Mouse (Mus musculus) erythroblast, embryonic 14.5 days (primary cell): ENCODE results near the gene Soat2. TPM values are rescaled to one million over a fixed set of nuclear protein-coding genes. Genes with fewer than 3 reads are reported as not detected.

Experiments
- H3K27me3 ChIP-seq: 2 replicates; pipeline ENCODE4 v1.6.1; 2012; ENCODE audit warnings: inconsistent platforms; ENCODE audit not compliant: control insufficient read depth
- H3K36me3 ChIP-seq: 2 replicates; pipeline ENCODE4 v1.6.1; 2012; ENCODE audit warnings: mild to moderate bottlenecking, inconsistent platforms; ENCODE audit not compliant: control insufficient read depth
- H3K4me1 ChIP-seq: 2 replicates; pipeline ENCODE4 v1.6.1; 2012; ENCODE audit warnings: inconsistent platforms; ENCODE audit not compliant: control insufficient read depth
- H3K4me3 ChIP-seq: replicated peaks from 2 replicates; pipeline ENCODE3; 2012; ENCODE audit warnings: moderate library complexity, mild to moderate bottlenecking, inconsistent platforms
- H3K9me3 ChIP-seq: 2 replicates; pipeline ENCODE4 v1.6.1; 2012; ENCODE audit warnings: low read length, inconsistent platforms, mixed read lengths; ENCODE audit not compliant: control insufficient read depth
- GATA1 ChIP-seq: IDR thresholded peaks from 2 replicates; pipeline ENCODE4 v1.6.1; 2012; ENCODE audit warnings: low read length, inconsistent platforms, mixed read lengths
- TAL1 ChIP-seq: IDR thresholded peaks from 3 replicates; pipeline ENCODE4 v1.6.1; 2012; ENCODE audit warnings: low read length, inconsistent platforms, mixed read lengths
- polyA plus RNA-seq: library from polyadenylated mRNA; stranded (reverse); fragments of >175 nt; gene quantifications from 2 replicates; pipeline ENCODE4 v1.2.3, GENCODE M21; 2012

Gene Soat2
- polyA plus RNA-seq, 1 experiment: 0.12 TPM

- Histone ChIP-seq H3K36me3 (peaks cover 53% of the 10 kb centered on the region), H3K4me1 (peaks cover 33% of the 10 kb centered on the region), H3K27me3 (no peaks in the 10 kb centered on the region), H3K4me3 (peak within 1 kb of the TSS; percentile 90), H3K9me3 (no peaks in the 10 kb centered on the region)
- no peak for TF ChIP-seq TAL1
Measured at GRCm38 (mm10) chr15:102204674-102205505, 54.6 kb downstream of the Soat2 start, which contains the start of gene Csad. Gene Csad, minus strand, starts transcription at chr15:102204724.

- TF ChIP-seq TAL1: no peak
- TF ChIP-seq GATA1: no peak
- no peaks in the 10 kb centered on the region for H3K27me3 ChIP-seq
- peaks cover 33% of the 10 kb centered on the region for H3K4me1 ChIP-seq
- no peaks in the 10 kb centered on the region for H3K9me3 ChIP-seq
- no peak overlapping the region for H3K4me3 ChIP-seq
- H3K36me3 ChIP-seq: peaks cover 62% of the 10 kb centered on the region
Measured at GRCm38 (mm10) chr15:102205779-102206178, 55.5 kb downstream of the Soat2 start.

- Histone ChIP-seq H3K27me3 (no peaks in the 10 kb centered on the region), H3K9me3 (no peaks in the 10 kb centered on the region), H3K36me3 (peaks cover 74% of the 10 kb centered on the region), H3K4me1 (peaks cover 31% of the 10 kb centered on the region), H3K4me3 (no peak overlapping the region)
- no peak for TF ChIP-seq TAL1
- no peak for TF ChIP-seq GATA1
Measured at GRCm38 (mm10) chr15:102207351-102207750, 57.0 kb downstream of the Soat2 start.

- no peak for TF ChIP-seq TAL1
- TF ChIP-seq GATA1: no peak
- no peaks in the 10 kb centered on the region for H3K27me3 ChIP-seq
- no peak overlapping the region for H3K4me3 ChIP-seq
- H3K36me3 ChIP-seq: peaks cover 82% of the 10 kb centered on the region
- no peaks in the 10 kb centered on the region for H3K9me3 ChIP-seq
- peaks cover 23% of the 10 kb centered on the region for H3K4me1 ChIP-seq
Measured at GRCm38 (mm10) chr15:102208092-102208561, 57.8 kb downstream of the Soat2 start.

- no peaks in the 10 kb centered on the region for H3K27me3 ChIP-seq
- H3K4me3 ChIP-seq: no peak overlapping the region
- no peaks in the 10 kb centered on the region for H3K9me3 ChIP-seq
- peaks cover 20% of the 10 kb centered on the region for H3K4me1 ChIP-seq
- H3K36me3 ChIP-seq: peaks cover 92% of the 10 kb centered on the region
- TF ChIP-seq GATA1: no peak
- TF ChIP-seq TAL1: no peak
Measured at GRCm38 (mm10) chr15:102209114-102209513, 58.8 kb downstream of the Soat2 start.

GRCm38 (mm10) chr15:102210816-102211215 is 60.5 kb downstream of the Soat2 start:
- H3K9me3 ChIP-seq: no peaks in the 10 kb centered on the region
- H3K4me1 ChIP-seq: peaks cover 8% of the 10 kb centered on the region
- H3K4me3 ChIP-seq: no peak overlapping the region
- H3K36me3 ChIP-seq: peaks cover 90% of the 10 kb centered on the region
- TF ChIP-seq GATA1 (no peak), TAL1 (no peak)
- H3K27me3 ChIP-seq: no peaks in the 10 kb centered on the region

- Histone ChIP-seq H3K4me1 (peaks cover 6% of the 10 kb centered on the region), H3K4me3 (no peak overlapping the region), H3K9me3 (no peaks in the 10 kb centered on the region), H3K36me3 (peaks cover 93% of the 10 kb centered on the region), H3K27me3 (no peaks in the 10 kb centered on the region)
- TF ChIP-seq GATA1 (no peak), TAL1 (no peak)
Measured at GRCm38 (mm10) chr15:102211895-102212294, 61.6 kb downstream of the Soat2 start.

Other genes with a start within 250 kb of the Soat2 start
- not detected in 2 replicates for gene Krt4, start 225.8 kb upstream of the Soat2 start, polyA plus RNA-seq
- gene Krt79, start 210.2 kb upstream of the Soat2 start, polyA plus RNA-seq: not detected in 2 replicates
- 0.01 TPM in 1 of 2 replicates, not detected in the other for gene Krt78, start 196.2 kb upstream of the Soat2 start, polyA plus RNA-seq
- gene Krt8, start 146.0 kb upstream of the Soat2 start, polyA plus RNA-seq: 0.06 and 0.07 TPM in 2 replicates
- 0.13 TPM in 1 of 2 replicates, not detected in the other for gene Krt18, start 122.3 kb upstream of the Soat2 start, polyA plus RNA-seq
- 8.2 and 8.3 TPM in 2 replicates for gene Eif4b, start 76.8 kb upstream of the Soat2 start, polyA plus RNA-seq
- 0.04 and 0.05 TPM in 2 replicates for gene Tns2, start 50.1 kb upstream of the Soat2 start, polyA plus RNA-seq
- gene Spryd3, start 14.3 kb upstream of the Soat2 start, polyA plus RNA-seq: 1.1 and 1.4 TPM in 2 replicates
- 0.05 TPM in 1 of 2 replicates, not detected in the other for gene Igfbp6, start 6.2 kb upstream of the Soat2 start, polyA plus RNA-seq
- gene Zfp740, start 52.7 kb downstream of the Soat2 start, polyA plus RNA-seq: 0.44 and 0.77 TPM in 2 replicates
- gene Csad, start 54.2 kb downstream of the Soat2 start, polyA plus RNA-seq: 0.97 and 1.4 TPM in 2 replicates
- 1.4 and 2.1 TPM in 2 replicates for gene Itgb7, start 81.4 kb downstream of the Soat2 start, polyA plus RNA-seq
- gene Rarg, start 107.0 kb downstream of the Soat2 start, polyA plus RNA-seq: 0.09 TPM in 2 replicates
- gene Gm9918, start 120.0 kb downstream of the Soat2 start, polyA plus RNA-seq: not detected in 2 replicates
- 3.2 and 3.5 TPM in 2 replicates for gene Mfsd5, start 128.9 kb downstream of the Soat2 start, polyA plus RNA-seq
- 12.0 and 15.2 TPM in 2 replicates for gene Espl1, start 145.7 kb downstream of the Soat2 start, polyA plus RNA-seq
- 1.2 and 3.3 TPM in 2 replicates for gene Pfdn5, start 175.6 kb downstream of the Soat2 start, polyA plus RNA-seq
- gene Myg1, start 181.2 kb downstream of the Soat2 start, polyA plus RNA-seq: 6.4 and 8.0 TPM in 2 replicates
- gene Aaas, start 200.2 kb downstream of the Soat2 start, polyA plus RNA-seq: 13.7 and 18.1 TPM in 2 replicates
- not detected in 2 replicates for gene Sp7, start 216.7 kb downstream of the Soat2 start, polyA plus RNA-seq